Mouse (Mus musculus) heart, postnatal 36 days (tissue): Measurements from ENCODE around the gene Mdc1. TPM values are rescaled to one million over a fixed set of nuclear protein-coding genes. Genes with fewer than 3 reads are reported as not detected.
A peak's percentile ranks its signal among the peaks of the same experiment; 100 is the strongest.

Experiments used
- DNase-seq, 2 experiments: peaks; one replicate each; pipeline ENCODE4 v3.0.0; 2021 to 2022
- intact Hi-C: fragments of 180-260 bp; cut with DNase I; formaldehyde crosslinking; loops from one replicate; pipeline ENCODE4 v1.15.1; 2025
- total RNA-seq, 2 experiments: library from RNA; stranded (reverse); gene quantifications; 2 replicates each; pipeline ENCODE4 v1.2.3; 2021

Gene Mdc1
- total RNA-seq, result 10 to 100 TPM; 12.2 to 14.2 TPM

DNA sequence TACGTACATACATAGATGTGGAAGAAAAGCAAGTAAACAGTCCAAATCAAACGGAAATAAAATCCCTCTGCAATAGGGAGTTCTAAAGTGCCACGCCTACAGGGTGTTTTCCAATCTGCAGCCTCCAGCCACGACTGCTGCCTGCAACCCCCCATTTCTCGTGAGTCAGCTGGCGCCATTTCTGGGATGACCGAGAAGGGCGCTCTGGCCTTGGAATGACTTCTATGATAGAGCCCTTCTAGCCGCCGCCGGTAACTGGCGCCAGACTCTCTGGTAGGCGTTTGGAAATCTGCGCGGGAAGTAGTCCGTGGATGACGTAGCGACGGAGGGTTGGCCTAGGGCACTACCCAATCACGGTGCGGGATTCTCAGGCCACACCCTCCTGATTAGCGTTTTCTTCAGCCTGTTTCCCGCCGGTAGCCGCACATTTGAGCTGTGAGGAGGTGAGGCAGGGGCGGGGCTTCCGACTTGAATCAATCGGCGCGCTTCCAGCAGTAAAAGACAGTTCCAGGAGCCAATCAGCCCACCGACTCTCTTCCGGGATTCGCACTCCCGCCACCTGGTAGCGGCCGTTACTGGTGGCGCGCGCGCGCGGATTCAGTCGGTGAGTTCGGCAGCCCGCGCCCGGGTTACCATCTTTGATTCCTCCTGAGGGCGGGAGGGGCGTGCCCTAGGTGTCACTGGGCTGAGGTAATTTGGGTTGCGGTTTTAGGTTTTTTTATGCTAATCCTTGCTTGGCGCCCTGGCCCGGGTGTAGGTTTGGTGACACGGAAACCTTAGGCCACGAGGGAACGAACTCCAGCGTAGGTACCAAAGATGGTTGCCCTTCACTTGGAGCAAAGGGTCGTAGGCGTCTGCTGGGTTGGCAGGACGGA is at the start of gene Mdc1:
Gene Mdc1, plus strand, starts transcription at position 440 of the 875 bp plus-strand sequence.
- intact Hi-C loops, result loop anchor here (5.0 kb wide), 1 partner anchor 126 kb away; the partner anchor contains the start of gene Abcf1
- peak; percentile 97 for DNase-seq

DNA sequence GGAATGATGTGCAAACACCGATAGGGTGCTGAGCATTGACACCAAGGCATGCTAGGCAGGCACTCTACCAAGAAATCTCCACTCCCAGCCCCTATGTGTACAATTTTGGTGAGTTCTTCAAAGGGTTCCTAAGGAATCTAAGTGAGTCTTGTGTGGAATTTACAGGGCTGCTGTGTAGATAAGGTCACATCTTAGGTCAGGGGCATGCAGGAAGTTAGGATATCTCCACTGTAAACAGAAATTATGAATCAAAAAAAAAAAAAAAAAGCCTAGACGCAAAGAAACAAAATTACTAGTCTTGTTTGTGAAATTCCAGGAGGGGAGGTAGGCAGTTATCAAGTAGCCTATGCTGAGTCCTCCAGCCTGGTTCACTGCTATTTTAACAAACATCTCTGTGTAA is 48.5 kb upstream of the Mdc1 start:
- intact Hi-C loops, result no loop called here
- no peak for DNase-seq

DNA sequence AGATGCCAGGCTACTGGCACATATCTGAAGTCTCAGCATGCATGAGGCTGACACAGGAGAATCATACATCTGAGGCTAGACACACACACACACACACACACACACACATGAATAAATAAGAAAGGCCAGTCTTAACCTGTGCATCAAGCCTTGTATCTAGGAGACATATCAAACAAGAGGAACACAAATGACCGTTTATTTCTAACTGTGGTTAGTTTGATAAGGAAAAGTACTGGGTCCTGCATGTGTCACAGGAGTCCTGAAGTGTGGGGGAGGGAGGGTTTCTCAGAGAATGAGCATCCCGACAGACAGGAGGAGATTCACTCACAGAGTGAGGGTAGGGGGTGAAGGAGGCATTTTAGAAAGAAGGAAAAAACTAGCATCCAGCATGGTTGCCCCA is 46.2 kb upstream of the Mdc1 start:
- no peak for DNase-seq
- intact Hi-C loops, result no loop called here

DNA sequence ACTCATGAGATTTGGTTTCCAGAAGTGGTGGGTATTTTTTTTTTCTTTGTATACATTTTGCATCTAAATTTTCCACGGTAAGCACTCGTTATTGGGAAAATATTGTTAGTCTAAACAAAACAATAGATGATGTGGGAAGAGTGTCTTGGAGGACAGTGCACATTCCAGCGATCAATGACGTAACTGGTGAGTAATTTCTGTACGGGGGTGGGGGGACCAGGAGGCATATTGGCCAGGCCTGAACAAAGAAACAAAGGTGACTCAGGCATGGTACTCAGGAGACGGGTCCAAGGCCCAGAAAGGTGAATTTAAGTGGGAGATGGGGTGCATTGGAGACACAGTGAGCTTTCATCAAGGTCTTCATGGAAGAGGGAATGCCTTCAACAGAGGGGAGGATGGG is 45.7 kb upstream of the Mdc1 start:
- DNase-seq, result no peak
- intact Hi-C loops, result no loop called here

DNA sequence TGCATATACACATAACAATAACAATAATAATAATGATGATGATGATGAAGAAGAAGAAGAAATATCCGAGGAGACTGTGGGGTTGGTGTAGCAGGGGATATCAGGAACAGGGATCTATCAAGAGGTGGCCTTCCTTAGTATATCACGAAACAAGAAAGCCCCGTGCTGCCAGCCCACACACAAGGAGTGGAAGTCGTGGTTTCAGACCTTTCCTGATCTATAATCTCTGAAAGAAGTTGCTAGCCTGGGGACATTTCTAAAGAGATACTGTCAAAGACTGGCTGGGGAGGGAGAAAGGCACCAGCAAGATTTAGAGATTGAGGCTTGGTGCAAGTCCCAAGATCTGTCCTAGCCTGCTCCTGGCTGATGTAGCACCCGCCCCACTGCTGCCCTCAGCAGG is 44.5 kb upstream of the Mdc1 start:
- DNase-seq, result no peak
- intact Hi-C loops, result no loop called here

DNA sequence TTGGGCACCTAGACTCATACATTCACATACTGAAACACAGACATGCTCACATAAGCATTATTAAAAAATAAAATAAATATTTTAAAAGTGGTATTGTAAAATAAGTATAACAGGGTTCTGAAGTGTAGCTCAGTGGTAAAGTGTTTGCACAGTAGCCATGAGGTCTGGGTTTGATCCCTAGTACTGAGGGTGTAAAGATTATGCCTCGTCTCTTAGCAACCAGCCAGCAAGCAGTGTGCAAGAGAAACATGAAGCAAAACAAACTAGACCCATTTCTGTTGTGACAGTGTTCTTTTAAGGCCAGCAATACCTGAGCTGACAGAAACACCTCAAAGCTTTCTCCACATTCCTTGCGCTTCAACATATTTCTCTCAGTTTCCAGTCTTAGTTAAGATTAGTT is 40.4 kb upstream of the Mdc1 start:
- intact Hi-C loops, result no loop called here
- DNase-seq, result no peak

DNA sequence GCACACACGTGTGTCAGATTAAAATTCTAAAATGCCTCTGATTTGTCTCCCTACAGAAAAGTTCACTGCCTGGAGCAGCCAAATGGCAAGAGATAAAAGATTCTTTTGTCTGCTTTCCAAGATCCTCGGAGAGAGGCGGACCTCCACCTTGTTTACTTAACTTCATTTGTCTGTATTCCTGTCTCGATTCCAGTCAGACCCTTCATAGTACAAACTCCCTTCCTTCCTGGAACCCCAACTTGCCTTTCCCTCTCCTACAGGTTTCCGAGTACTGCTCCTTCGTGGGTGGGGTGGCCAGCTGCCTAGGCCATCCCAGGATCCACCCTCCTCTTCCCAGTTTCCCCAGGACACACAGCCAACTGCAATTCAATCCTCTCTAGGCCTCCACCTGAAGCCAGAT is 38.3 kb upstream of the Mdc1 start:
- intact Hi-C loops, result no loop called here
- DNase-seq, result no peak

DNA sequence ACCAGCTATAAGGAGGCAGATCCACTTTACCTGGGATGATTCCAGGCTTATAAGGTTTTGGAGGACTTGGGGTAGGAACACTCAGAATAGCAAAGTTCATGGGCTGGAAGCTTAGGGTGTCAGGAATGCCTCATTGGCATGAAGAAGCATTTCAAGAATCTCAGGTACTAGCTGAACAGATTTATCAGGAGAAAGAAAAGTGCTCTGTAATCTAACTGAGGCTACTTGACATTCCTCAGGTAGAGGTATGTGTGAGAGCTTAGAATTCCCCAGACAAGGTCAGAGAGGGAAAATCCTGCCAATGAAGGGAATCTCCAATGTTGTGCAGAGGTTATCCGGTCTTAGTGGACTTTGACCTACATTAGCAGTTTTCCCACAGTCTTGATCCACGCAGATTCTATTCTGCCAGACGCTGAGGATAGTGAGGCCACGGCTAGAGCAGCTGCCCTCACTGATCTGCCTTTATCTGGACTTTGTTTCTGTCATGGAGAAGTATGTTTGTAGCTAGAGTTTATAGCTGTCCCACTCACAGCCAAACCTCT is 37.4 kb upstream of the Mdc1 start:
- intact Hi-C loops, result loop anchor here (2.0 kb wide), 1 partner anchor 17 kb away; no protein-coding TSS in a partner anchor

DNA sequence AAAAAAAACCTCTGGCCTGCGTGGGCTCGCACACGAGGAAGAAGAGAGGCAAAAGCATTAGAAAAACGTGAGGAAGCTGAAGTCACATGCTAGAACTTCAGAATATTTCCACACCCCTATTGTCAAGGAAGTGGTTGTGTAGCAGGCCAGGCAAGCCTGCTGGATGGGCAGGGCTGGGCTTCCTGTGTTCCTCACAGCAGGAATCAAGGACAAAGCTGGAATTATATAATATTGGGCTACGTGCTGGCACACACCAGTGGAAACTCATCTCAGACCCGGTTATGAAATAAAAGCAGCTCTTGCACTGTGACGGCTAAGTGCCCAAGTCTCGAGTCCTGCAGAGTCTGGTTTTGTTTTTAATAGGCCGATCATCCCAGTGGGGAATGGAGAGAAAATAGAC is 33.2 kb upstream of the Mdc1 start:
- DNase-seq, result peak; percentile 61 to 73
- intact Hi-C loops, result no loop called here

More for the DNA sequence above, 37.4 kb upstream of the Mdc1 start:
- DNase-seq, result no peak

DNA sequence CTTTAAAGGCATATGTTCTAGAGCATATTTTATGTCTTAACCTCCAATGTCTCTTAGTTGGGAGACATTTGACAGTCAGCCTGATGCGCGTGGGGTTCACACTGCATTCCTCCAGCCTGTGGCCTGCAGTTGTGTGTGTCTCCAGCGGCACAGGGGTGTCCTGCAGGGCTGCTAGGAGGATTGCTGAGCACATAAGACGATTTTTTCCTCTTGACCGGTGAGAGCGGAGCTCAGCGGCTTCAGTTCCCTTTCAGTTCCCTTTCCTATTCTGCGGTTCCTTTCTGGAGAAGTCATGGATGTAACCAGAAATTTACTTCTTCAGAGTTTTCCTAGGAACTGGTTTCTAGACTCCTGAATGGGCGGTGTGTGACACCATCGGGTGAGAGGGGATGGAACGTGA is 31.9 kb upstream of the Mdc1 start:
- no peak for DNase-seq

DNA sequence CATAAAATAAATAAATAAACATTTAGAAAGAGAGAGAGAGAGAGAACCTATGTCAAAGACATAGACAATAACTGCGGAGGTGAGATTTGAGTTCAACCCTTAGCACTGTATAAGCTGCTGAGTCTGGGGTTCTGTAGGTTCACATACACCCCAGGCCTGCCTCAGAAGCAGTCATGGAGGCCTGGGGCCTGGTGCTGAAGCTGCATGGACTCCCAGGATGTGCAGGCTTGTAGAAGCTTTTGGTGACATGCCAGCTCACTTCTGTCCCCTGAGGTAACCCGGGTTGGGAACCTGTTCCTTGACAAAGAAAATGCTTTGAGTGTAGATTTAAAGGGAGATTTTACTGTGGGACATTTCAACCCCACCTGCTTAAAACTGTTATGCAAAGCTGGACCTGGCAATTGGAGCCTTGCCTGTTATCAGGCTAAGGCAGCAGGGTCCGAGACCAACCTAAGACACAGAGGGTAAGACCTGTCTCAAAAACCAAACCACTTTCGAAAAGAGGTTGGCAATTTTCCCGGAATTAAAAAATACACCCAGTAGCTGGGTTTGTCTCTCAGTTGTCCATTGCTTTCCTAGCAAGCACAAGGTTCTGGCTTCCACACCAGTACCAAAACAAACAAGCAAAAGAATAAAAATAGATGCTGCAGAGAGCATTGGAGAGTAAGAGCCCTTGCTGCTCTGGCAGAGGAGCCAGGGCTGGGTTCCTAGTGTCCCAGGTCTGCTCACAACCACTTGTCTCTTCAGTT is 30.2 kb upstream of the Mdc1 start:
- DNase-seq, result no peak
- intact Hi-C loops, result loop anchor here (2.0 kb wide), 1 partner anchor 26 kb away; no protein-coding TSS in a partner anchor

More for the DNA sequence above, 31.9 kb upstream of the Mdc1 start:
- intact Hi-C loops, result no loop called here

DNA sequence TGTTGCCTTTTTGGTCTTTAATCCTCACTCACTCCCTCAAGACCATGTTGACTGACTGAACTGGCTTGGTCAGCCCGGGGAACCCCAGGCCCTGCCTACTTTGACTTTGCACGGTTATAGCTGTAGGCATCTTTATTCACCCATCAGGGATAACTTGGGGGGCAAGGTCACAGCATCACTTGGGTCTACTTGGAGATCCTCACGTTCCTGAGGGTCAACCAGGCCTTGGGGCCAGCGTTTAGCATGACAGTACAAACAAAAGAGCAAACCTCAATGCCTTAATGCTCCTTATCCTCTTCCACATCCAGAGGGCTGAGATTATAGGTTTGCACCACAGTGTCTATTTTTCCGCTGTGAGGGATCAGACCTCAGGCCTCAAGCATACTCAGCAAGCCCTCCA is 29.0 kb upstream of the Mdc1 start:
- intact Hi-C loops, result no loop called here
- no peak for DNase-seq

DNA sequence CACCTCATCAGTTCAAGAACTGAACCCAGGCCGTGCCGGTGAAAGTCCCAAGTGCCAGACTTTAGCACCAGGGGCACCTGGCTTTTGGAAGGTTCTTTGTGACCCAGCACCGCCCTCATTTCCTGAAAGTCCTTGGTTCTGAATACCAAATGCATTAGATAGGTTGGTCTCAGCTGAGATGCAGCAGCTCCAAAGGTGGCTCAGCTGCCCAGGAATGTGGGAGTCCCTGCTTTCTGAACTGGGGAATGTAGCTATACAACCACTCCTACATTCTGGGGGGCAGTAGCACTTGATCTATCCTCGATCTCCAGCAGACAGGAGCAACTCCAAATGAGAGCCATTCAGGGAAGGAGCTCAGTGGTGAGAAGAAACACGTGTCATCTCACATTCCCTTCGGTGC is 28.6 kb upstream of the Mdc1 start:
- intact Hi-C loops, result no loop called here
- no peak for DNase-seq

DNA sequence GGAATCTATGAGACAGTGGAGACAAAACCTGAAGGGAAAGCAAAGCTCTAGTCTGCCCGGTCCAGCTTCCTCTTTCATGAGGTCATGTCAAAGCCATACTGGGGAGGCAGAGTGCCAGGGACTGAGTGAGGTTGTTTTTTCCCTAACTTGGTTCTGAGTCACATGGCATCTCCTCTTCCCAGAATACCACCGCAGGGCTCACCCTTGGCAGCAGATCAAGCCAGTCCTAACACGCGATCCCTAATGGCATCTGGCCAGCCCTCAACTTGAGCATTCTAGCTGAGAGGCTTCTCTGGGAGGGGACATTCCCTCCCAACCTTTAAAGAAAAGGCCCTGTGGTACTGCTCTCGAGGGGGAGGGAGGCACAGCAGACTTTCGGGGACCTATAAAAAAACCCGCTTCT is 28.1 kb upstream of the Mdc1 start:
- intact Hi-C loops, result no loop called here
- peak; percentile 92 to 93 for DNase-seq

DNA sequence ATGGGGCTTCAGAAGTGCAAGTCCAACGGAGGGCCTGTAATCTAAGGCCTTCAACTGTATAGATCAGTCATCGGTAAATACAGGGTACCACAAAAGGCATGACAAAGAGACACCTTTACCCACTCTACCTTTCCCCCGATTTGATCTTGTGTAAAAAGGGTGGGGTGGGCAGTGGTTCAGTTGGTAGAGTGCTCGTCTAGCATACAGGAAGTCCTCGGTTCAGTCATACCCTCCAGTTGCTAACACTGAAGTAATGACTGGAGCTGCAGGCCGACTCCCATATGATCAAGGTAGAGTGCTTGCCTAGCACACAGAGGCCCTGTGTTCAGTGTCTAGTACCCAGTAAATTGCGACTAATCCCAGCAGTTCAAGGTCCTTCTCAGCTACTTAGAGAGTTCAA is 27.7 kb upstream of the Mdc1 start:
- intact Hi-C loops, result no loop called here
- peak in 1 of 2 experiments; percentile 26 for DNase-seq

DNA sequence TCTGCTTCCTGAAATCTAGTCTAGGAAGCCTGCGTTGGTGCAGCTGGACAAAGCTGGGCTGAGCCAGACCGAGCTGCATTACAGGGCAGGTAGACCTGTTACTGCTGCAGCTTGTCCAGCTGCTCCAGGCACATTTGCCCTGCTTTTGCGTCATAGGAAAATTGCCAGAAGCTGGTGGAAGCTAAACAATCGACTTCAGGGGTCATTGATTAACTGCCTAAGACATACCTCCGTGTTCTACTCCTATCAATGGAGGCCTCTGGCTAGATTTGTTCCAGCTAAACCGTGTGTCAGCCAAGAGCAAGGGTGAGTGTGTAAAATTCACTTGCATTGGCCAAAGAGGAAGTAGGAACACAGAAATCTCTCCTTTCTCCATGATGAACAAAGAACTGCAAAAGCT is 26.6 kb upstream of the Mdc1 start:
- intact Hi-C loops, result no loop called here

DNA sequence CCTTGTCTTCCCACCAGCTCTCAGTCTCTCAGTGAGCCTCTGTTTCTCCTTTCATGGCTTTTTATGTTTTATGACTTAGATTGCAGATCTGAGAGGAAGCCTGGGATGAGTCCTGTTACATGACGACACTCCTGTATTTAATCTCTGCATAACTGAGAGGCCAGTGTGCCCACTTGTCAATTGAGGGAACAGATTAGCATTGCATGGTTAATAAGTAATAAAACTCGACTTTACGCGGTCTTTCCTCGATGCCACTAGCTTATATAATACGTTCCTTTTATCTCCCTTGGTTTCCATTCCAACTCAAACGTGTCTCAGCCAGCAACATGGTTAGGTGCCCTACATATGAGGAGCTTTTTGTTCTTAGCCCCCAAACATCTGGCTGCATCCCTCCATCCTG is 25.5 kb upstream of the Mdc1 start:
- intact Hi-C loops, result no loop called here
- DNase-seq, result no peak

More for the DNA sequence above, 26.6 kb upstream of the Mdc1 start:
- no peak for DNase-seq

DNA sequence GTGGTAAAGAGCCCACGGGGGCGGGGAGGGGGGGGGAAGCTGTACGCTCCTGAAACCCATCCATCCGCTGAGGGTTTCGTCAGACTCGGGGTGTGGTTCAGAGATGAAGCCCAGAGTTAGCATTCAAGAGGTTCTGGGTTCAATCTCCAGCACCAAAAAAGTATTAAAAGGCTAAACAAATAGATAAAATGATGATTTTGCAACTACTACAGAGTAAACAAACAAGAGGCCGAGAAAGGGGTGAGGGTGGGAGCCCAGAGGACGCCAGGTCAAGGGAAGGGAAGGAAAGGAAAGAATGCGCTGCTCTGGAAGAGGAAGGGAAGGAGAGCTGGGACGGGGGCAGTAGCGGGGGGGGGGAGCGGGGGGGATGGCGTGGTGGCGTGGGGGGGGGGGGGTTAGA is 24.6 kb upstream of the Mdc1 start:
- DNase-seq, result no peak
- intact Hi-C loops, result no loop called here

DNA sequence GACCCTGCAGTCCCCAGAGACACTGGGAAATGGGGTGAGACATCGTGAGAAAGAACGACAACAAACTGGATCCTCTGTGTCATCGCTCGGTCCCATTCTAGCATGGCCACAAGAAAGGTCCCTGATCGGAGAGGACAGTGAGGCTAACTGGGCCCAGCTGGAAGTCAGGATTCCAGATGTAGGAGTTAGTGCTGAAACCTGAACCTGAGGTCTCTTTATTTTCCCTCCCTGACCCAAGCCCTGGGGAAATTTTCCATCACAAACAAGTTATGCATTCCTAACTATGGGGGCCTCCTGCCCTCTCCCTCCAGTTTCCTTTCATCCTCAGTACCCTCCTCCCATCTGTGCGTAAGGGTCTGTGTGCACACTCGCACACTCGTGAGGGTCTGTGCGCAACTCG is 24.1 kb upstream of the Mdc1 start:
- no peak for DNase-seq
- intact Hi-C loops, result no loop called here

DNA sequence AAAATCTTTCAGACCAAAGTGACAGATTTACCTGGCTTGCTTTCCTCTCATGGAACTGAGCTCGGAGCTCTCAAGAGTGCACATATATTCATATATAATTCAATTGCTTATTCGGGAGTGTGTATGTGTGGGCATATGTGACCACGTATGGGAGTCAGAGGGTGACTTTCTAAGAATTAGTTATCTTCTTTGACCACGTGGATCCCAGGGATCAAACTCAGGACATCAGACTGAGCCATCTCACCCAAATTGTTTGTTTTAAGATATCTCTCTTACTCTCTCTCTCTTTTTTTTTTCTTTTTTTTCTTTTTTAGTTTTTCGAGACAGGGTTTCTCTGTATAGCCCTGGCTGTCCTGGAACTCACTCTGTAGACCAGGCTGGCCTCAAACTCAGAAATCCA is 21.2 kb upstream of the Mdc1 start:
- intact Hi-C loops, result loop anchor here (2.0 kb wide), 1 partner anchor 81 kb away; no protein-coding TSS in a partner anchor
- DNase-seq, result no peak
